Mouse (Mus musculus): ENCODE measurements around the gene Mical2.

- TF ChIP-seq CTCF (IDR thresholded peaks at IDR 0.05; ENCODE audit: low read depth, low read length), result no peak
- TF ChIP-seq POLR2A (IDR thresholded peaks at IDR 0.05; ENCODE audit: borderline replicate concordance, low read depth, low read length), result no peak
Observed at GRCm38 (mm10) chr7:112331804-112332203, 106.1 kb downstream of the Mical2 start.

Data from bone marrow macrophage, adult 2 months (primary cell).